Mouse (Mus musculus) heart, postnatal 0 days (tissue): Measurements from ENCODE around the gene Tll2.

Source experiments
- CTCF ChIP-seq: IDR thresholded peaks from 2 replicates; pipeline ENCODE4 v1.5.1; 2016; ENCODE audit warnings: antibody characterized with exemption, control low read depth, low read depth
- EP300 ChIP-seq: IDR thresholded peaks from 2 replicates; pipeline ENCODE4 v1.6.1; 2016; ENCODE audit warnings: antibody characterized with exemption, low read depth

GRCm38 (mm10) chr19:41114611-41115010, 92.0 kb downstream of the Tll2 start:
- TF ChIP-seq EP300, result no peak
- TF ChIP-seq CTCF, result no peak
